Mouse (Mus musculus): ENCODE data around the gene Chaf1a.

The Chaf1a gene

DNA sequence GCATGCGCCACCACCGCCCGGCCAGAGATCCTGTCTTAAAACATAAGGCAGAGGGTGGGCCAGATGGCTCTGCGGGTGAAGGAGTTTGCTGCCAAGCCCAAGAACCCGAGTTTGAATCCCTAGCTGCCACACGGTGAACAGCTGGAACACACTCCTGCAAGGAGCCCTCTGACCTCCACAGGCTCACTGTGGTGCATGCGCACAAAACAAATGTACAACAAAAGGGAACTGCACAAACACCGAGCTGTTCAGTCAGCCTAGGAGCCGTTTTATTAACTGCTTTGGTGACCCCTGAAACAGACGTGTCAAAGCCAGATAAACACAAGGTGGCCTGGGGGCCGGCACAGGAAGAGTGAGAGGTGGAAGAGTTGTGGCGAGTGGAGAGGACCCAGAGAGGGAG is 79.2 kb downstream of the Chaf1a start:
- DNase-seq (ENCODE audit: low read depth, low spot score), result no peak

DNA sequence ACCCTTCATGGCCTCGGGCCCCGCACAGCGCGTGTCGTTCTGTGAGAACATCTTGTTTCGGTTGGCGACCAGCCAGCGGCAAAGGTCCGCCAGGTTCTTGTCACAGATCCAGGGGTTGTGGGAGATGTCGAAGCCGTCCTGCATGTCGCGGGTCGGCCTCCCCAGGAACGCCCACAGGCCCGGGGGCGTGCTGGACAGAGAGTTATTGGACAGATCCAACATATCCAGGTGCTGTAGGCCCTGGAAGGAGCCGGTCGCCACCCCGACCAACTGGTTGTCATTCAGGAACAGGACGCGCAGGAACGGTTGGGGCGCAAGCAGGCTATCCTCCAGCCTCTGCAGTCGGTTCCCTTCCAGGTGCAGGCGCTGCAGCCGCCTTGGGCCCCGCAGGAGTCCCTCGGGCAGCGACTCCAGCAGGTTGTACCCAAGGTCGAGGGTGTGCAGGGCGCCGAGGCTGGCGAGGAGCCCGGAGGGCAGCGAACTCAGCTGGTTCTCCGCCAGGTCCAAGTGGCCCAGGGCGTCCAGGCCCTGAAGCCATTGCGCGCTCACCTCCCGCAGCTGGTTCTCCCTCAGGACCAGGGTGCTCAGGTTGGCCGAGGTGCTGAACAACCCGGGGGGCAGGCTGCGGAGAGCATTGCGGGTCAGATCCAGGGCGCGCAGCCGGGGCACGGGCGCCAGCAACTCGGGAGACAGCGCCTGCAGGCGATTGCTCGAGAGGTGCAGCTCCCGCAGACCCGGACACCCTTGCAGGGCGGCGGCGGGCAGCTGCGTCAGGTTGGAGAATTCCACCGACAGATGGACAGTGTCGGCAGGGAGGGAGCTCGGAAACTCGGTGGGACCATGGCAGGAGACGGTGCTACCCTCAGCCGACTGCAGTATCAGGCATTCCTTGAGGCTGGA is 80.0 kb downstream of the Chaf1a start:
- DNase-seq (ENCODE audit: low read depth, low spot score), result no peak

DNA sequence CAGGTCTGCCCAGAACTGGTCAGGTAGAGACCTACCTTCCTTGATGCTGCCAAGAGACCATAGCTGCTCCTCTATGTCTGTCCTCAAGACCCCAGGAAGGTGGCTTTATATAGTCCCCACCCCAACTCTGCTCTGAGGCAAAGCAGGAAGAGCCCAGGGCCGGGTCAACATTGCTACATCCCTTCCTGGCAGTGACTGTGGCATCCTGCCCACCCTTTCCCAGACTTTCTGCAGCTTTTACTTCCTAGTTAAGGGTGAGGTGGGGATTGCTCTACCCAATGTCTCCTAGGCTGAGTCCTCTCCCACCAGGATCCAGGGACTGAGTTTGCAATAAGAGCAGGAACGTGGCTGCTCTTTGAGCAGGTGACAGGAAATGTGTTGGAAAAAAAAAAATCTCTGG is 81.6 kb downstream of the Chaf1a start, which contains the start of gene Lrg1:
Lrg1 (minus strand) TSS at position 176 of the 400 bp plus-strand sequence.
- DNase-seq (ENCODE audit: low read depth, low spot score), result no peak
